ENCODE assay signal across 8 mouse cellular contexts in genomic region chr4:131843290-131843743, GRCm38 (mm10). TPM values are rescaled to one million over a fixed set of nuclear protein-coding genes. Genes with fewer than 3 reads are reported as not detected.
DNase-seq lines count a peak whose midpoint lies in the region; ATAC-seq and TF ChIP-seq lines count a peak whose summit lies in the region.

Gene Mecr, plus strand, starts transcription at chr4:131843470.

- WGBS in heart, embryonic 12.5 days: under 1% methylated on average over 37 of the region's 37 CpGs
- under 1% methylated on average over 37 of the region's 37 CpGs for WGBS in kidney, postnatal 0 days
- under 1% methylated on average over 37 of the region's 37 CpGs for WGBS in liver, embryonic 11.5 days
- 0% methylated on average over 37 of the region's 37 CpGs for WGBS in stomach, embryonic 14.5 days

- peak within 1 kb of the TSS; percentile 73 for H3K9ac ChIP-seq in heart, embryonic 12.5 days
- peak within 1 kb of the TSS; percentile 75 for H3K9ac ChIP-seq in kidney, postnatal 0 days (ENCODE audit: low read depth, low read length)
- H3K9ac ChIP-seq in liver, embryonic 11.5 days (ENCODE audit: low read depth, low read length): peak within 1 kb of the TSS; percentile 87
- peak within 1 kb of the TSS; percentile 66 for H3K9ac ChIP-seq in stomach, embryonic 14.5 days (replicated peaks; ENCODE audit: low read depth, low read length)

- ATAC-seq in heart, embryonic 12.5 days (ENCODE audit: insufficient number of reproducible peaks, low FRiP score): peak; percentile 88
- ATAC-seq in kidney, postnatal 0 days (replicated peaks; ENCODE audit: low FRiP score, low read depth): peak; percentile 82
- peak; percentile 85 for ATAC-seq in liver, embryonic 11.5 days (replicated peaks; ENCODE audit: low FRiP score)
- peak; percentile 83 for ATAC-seq in stomach, embryonic 14.5 days (ENCODE audit: insufficient number of reproducible peaks, insufficient read depth, low FRiP score, low read depth)

- H3K27me3 ChIP-seq in C2C12 (ENCODE audit: control insufficient read depth, insufficient read depth, insufficient read length): peaks cover 3% of the 10 kb centered on the region
- peaks cover 37% of the 10 kb centered on the region for H3K27me3 ChIP-seq in erythroblast, embryonic 14.5 days (ENCODE audit: control insufficient read depth)
- H3K27me3 ChIP-seq in heart, embryonic 12.5 days (replicated peaks): peaks cover 38% of the 10 kb centered on the region
- no peaks in the 10 kb centered on the region for H3K27me3 ChIP-seq in kidney, postnatal 0 days (ENCODE audit: insufficient read depth, low read length)
- peaks cover 14% of the 10 kb centered on the region; the same call in 1 of the 2 replicates for H3K27me3 ChIP-seq in liver, embryonic 11.5 days (replicated peaks; ENCODE audit: control insufficient read depth, insufficient read depth, low read length)
- H3K27me3 ChIP-seq in stomach, embryonic 14.5 days (ENCODE audit: control insufficient read depth, insufficient read depth, low read length): no peaks in the 10 kb centered on the region

- H3K79me3 ChIP-seq in C2C12 (ENCODE audit: low read depth): peaks cover 1% of the 10 kb centered on the region

- peaks cover 29% of the 10 kb centered on the region for H3K79me2 ChIP-seq in C2C12 (ENCODE audit: control insufficient read depth, insufficient read depth)

- no peak within 1 kb of the TSS for H3K27ac ChIP-seq in heart, embryonic 12.5 days (ENCODE audit: poor library complexity, severe bottlenecking)
- H3K27ac ChIP-seq in kidney, postnatal 0 days: no peak within 1 kb of the TSS
- H3K27ac ChIP-seq in liver, embryonic 11.5 days (ENCODE audit: low read depth, low read length): no peak within 1 kb of the TSS
- no peak within 1 kb of the TSS for H3K27ac ChIP-seq in stomach, embryonic 14.5 days (ENCODE audit: low read length)

- no peaks in the 10 kb centered on the region for H3K9me3 ChIP-seq in erythroblast, embryonic 14.5 days (ENCODE audit: control insufficient read depth, low read length)
- no peaks in the 10 kb centered on the region for H3K9me3 ChIP-seq in heart, embryonic 12.5 days (replicated peaks)
- no peaks in the 10 kb centered on the region for H3K9me3 ChIP-seq in kidney, postnatal 0 days (replicated peaks; ENCODE audit: low read length)
- H3K9me3 ChIP-seq in liver, embryonic 11.5 days (ENCODE audit: control insufficient read depth, low read length): no peaks in the 10 kb centered on the region
- H3K9me3 ChIP-seq in stomach, embryonic 14.5 days (ENCODE audit: control insufficient read depth, low read depth, low read length): no peaks in the 10 kb centered on the region

- peak; percentile 96 for DNase-seq in brain, embryonic 14.5 days (ENCODE audit: low read depth)
- DNase-seq in kidney, postnatal 0 days (ENCODE audit: low spot score): peak; percentile 93
- peak; percentile 91 for DNase-seq in liver, embryonic 11.5 days (ENCODE audit: low spot score)
- peak; percentile 92 for DNase-seq in naive thymus-derived CD4-positive, alpha-beta T cell, adult 2 months (ENCODE audit: low read depth)

- peak within 1 kb of the TSS; percentile 86 for H3K4me3 ChIP-seq in C2C12 (ENCODE audit: insufficient read depth, poor library complexity, severe bottlenecking)
- H3K4me3 ChIP-seq in erythroblast, embryonic 14.5 days (replicated peaks): peak within 1 kb of the TSS; percentile 91
- H3K4me3 ChIP-seq in heart, embryonic 12.5 days: peak within 1 kb of the TSS; percentile 72
- peak within 1 kb of the TSS; percentile 92 for H3K4me3 ChIP-seq in kidney, postnatal 0 days (replicated peaks; ENCODE audit: low read depth, low read length)
- peak within 1 kb of the TSS; percentile 98 for H3K4me3 ChIP-seq in liver, embryonic 11.5 days (ENCODE audit: low read depth, low read length)
- H3K4me3 ChIP-seq in stomach, embryonic 14.5 days (ENCODE audit: low read depth, low read length): peak within 1 kb of the TSS; percentile 80

- H3K36me3 ChIP-seq in C2C12 (ENCODE audit: control insufficient read depth, insufficient read depth): peaks cover 6% of the 10 kb centered on the region
- peaks cover 13% of the 10 kb centered on the region for H3K36me3 ChIP-seq in erythroblast, embryonic 14.5 days (ENCODE audit: control insufficient read depth)
- H3K36me3 ChIP-seq in heart, embryonic 12.5 days: 0 out of 2 replicates have a peak, but pooled peaks cover 3% of the 10 kb centered on the region
- no peaks in the 10 kb centered on the region for H3K36me3 ChIP-seq in kidney, postnatal 0 days (ENCODE audit: insufficient read depth, low read length)
- no peaks in the 10 kb centered on the region; the same call in 1 of the 2 replicates for H3K36me3 ChIP-seq in liver, embryonic 11.5 days (ENCODE audit: control insufficient read depth, insufficient read depth, low read length)
- H3K36me3 ChIP-seq in stomach, embryonic 14.5 days (ENCODE audit: control insufficient read depth, insufficient read depth, low read length): no peaks in the 10 kb centered on the region

- peak within 1 kb of the TSS; percentile 88 for H3K4me2 ChIP-seq in heart, embryonic 12.5 days
- peak within 1 kb of the TSS; percentile 96 for H3K4me2 ChIP-seq in kidney, postnatal 0 days (ENCODE audit: low read length)
- H3K4me2 ChIP-seq in liver, embryonic 11.5 days: peak within 1 kb of the TSS; percentile 76
- peak within 1 kb of the TSS; percentile 73 for H3K4me2 ChIP-seq in stomach, embryonic 14.5 days (replicated peaks; ENCODE audit: low read depth, low read length)

- no peak for TF ChIP-seq CTCF in C2C12 (IDR thresholded peaks at IDR 0.05; ENCODE audit: control insufficient read depth, insufficient read depth, insufficient read length)
- no peak for TF ChIP-seq CTCF in brain, embryonic 14.5 days (IDR thresholded peaks at IDR 0.05; ENCODE audit: borderline replicate concordance, extremely low read depth, insufficient read depth, insufficient read length)
- no peak for TF ChIP-seq CTCF in kidney, postnatal 0 days (IDR thresholded peaks at IDR 0.05; ENCODE audit: low read depth)

- H3K4me1 ChIP-seq in erythroblast, embryonic 14.5 days (ENCODE audit: control insufficient read depth): peaks cover 25% of the 10 kb centered on the region
- peaks cover 18% of the 10 kb centered on the region for H3K4me1 ChIP-seq in heart, embryonic 12.5 days (replicated peaks)
- 0 out of 2 replicates have a peak, but pooled peaks cover 4% of the 10 kb centered on the region for H3K4me1 ChIP-seq in kidney, postnatal 0 days (replicated peaks; ENCODE audit: insufficient read depth, low read length)
- peaks cover 9% of the 10 kb centered on the region; the same call in 1 of the 2 replicates for H3K4me1 ChIP-seq in liver, embryonic 11.5 days (replicated peaks; ENCODE audit: control insufficient read depth, insufficient read depth, low read length)
- H3K4me1 ChIP-seq in stomach, embryonic 14.5 days (ENCODE audit: control insufficient read depth, insufficient read depth, low read length): peaks cover 14% of the 10 kb centered on the region; the same call in 1 of the 2 replicates

- peak; percentile 55; the same call in 1 of the 2 replicates for TF ChIP-seq POLR2A in brain, embryonic 14.5 days (IDR thresholded peaks at IDR 0.05; ENCODE audit: borderline replicate concordance, extremely low read depth, insufficient read depth, insufficient read length, poor library complexity, severe bottlenecking)

- peak within 1 kb of the TSS; percentile 96 for H3ac ChIP-seq in C2C12 (ENCODE audit: control insufficient read depth, insufficient read length, low read depth)

TF ChIP-seq in C2C12, 6 proteins besides CTCF, POLR2A, EP300 and RAD21:
- TF ChIP-seq MYOG (IDR thresholded peaks at IDR 0.05; ENCODE audit: control insufficient read depth, extremely low read depth, insufficient read length) (no peak), FOSL1 (IDR thresholded peaks at IDR 0.05; ENCODE audit: insufficient read depth, low read length, poor library complexity, severe bottlenecking) (no peak), MAX (IDR thresholded peaks at IDR 0.05) (peak; percentile 84), CEBPB (IDR thresholded peaks at IDR 0.05; ENCODE audit: low read depth) (no peak), MYOD1 (IDR thresholded peaks at IDR 0.05; ENCODE audit: control insufficient read depth, insufficient read length, low read depth) (no peak), USF1 (IDR thresholded peaks at IDR 0.05; ENCODE audit: low read depth) (peak; percentile 44)

RNA-seq across cellular contexts. Expression of gene Mecr, which starts in this region (rescaled TPM):
- polyA plus RNA-seq in C2C12 (2012; fragmentation: generic; extraction: Trizol): 49.4 TPM
- 28.8 and 34.4 TPM in 2 replicates for polyA plus RNA-seq in brain, embryonic 14.5 days (2012; rRNA removed)
- 1.8 and 2.4 TPM in 2 replicates for polyA plus RNA-seq in erythroblast, embryonic 14.5 days (2012)
- polyA plus RNA-seq in heart, embryonic 12.5 days (2016; fragmentation: Nextera tagmentation; extraction: Ambion mirVana): 33.9 and 35.7 TPM in 2 replicates
- polyA plus RNA-seq in kidney, postnatal 0 days (2015; fragmentation: Nextera tagmentation; extraction: Ambion mirVana): 43.0 and 45.4 TPM in 2 replicates
- 59.3 and 64.4 TPM in 2 replicates for polyA plus RNA-seq in liver, embryonic 11.5 days (2014; fragmentation: Nextera tagmentation; extraction: Ambion mirVana)
- polyA plus RNA-seq in stomach, embryonic 14.5 days (2014; fragmentation: Nextera tagmentation; extraction: Ambion mirVana): 47.6 and 48.6 TPM in 2 replicates
